Mouse (Mus musculus): ENCODE results near the gene Dnal1. TPM values are rescaled to one million over a fixed set of nuclear protein-coding genes. Genes with fewer than 3 reads are reported as not detected.

Dnal1 gene
- polyA plus RNA-seq, 1 experiment from 2014 or later = 6.7 TPM

DNA sequence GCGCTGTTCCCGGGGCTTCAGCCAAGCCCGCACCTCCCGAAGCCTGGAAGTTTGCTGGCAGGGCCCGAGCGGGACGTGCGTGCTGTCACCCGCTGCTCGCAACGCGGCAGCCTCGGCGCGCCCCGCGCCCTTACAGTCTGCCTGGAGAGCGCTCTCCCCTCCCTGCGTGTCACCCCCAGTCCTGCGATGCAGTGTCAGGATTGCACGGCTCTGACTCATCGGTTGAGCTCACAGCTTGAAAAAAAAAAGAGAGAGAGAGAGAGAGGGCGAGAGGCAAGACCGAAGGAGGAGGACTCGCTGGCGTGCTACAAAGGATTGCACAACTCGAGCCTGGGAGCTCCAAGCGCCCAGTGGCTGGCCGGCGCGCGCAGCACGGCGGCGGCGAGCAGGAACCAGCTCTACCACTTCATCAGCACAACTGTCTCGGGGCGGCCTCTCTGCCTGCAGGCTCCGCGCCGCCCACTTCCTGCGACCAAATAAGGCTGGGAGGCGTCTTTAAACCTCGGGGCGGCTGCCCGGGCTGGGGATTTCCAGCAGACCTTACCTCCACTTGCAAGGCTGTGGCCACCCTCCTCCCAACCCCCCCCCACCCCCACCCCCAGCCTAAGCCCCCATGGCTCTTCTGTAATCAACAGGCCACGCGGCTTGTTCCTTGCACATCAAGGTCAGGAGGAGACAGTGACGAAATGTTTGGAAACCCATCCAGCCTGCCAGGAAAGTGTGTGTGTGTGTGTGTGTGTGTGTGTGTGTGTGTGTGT is 79.7 kb downstream of the Dnal1 start:
- Histone ChIP-seq H3K36me3 (replicated peaks) (0 out of 2 replicates have a peak, but pooled peaks cover under 1% of the 10 kb centered on the region), H3K27ac (replicated peaks) (peak overlapping the region; percentile 94), H3K4me3 (peak overlapping the region; percentile 83), H3K4me1 (peaks cover 93% of the 10 kb centered on the region), H3K9me3 (no peaks in the 10 kb centered on the region), H3K27me3 (replicated peaks; ENCODE audit: low read depth, poor library complexity, severe bottlenecking) (no peaks in the 10 kb centered on the region)
- peak; percentile 95 for DNase-seq (ENCODE audit: low spot score)
- WGBS = under 1% methylated on average over 49 of the region's 49 CpGs

DNA sequence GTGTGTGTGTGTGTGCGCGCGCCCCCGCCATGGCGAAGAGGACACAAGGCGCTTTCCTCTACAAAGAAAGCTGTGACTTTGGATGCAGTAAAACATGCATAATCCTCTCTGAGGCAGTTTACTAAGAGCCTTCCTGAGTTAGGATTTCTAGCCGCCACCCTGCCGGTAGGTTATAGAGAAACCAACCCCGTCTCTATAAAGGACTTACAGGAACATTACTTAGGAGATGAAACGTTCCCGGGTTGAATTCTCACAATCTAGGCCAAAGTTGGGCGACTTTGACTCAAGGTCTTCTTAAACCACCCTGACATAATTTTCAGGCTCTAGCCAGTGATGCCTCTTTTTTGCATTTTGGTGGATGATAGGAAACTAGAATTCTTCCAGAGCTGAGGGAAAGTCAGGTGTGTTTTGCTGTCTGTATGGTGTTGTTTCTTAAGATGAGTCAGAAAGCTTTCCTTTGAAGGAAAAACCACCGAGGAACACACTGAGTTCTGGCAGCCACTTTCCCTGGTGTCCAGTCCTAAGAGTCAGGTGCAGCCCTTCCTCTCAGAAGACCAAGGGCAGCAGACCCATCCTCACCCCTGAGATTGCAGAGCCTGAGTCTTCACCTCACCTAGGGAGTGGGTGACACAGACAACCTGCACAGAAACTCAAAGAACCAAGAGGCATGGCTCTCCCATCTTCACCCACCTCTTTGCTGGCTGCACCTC is 80.4 kb downstream of the Dnal1 start:
- 4% methylated on average over 13 of the region's 13 CpGs for WGBS

DNA sequence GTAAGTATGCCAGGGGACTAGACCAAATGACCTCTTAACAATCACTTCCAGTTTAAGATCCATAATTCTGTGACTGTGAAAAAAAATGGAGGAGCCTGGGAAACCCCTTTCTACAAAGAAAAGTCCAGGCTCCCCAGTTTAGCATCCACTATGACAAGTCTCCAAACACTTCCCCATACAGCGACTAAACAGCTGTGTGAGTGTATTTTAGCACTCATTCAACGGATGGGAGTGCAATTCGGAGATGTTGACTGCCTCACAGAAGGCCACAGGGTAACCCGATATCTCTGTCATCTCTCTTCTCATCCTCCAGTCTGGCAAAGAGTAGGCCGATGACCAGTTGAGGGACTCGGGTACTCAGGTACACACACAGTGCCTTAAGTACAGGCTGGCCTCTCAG is 81.0 kb downstream of the Dnal1 start:
- H3K4me1 ChIP-seq = peaks cover 83% of the 10 kb centered on the region
- H3K27ac ChIP-seq (replicated peaks) = no peak overlapping the region
- H3K9me3 ChIP-seq = no peaks in the 10 kb centered on the region
- no peak overlapping the region; the same call in 1 of the 2 replicates for H3K4me3 ChIP-seq
- peaks cover 3% of the 10 kb centered on the region; the same call in 1 of the 2 replicates for H3K36me3 ChIP-seq (replicated peaks)
- 44% methylated on average over 6 of the region's 6 CpGs for WGBS
- no peaks in the 10 kb centered on the region for H3K27me3 ChIP-seq (replicated peaks; ENCODE audit: low read depth, poor library complexity, severe bottlenecking)
- DNase-seq (ENCODE audit: low spot score) = no peak

More for the DNA sequence above, 80.4 kb downstream of the Dnal1 start:
- 0 out of 2 replicates have a peak, but pooled peaks cover 3% of the 10 kb centered on the region for H3K36me3 ChIP-seq (replicated peaks)
- H3K4me3 ChIP-seq = peak overlapping the region; percentile 83
- H3K27me3 ChIP-seq (replicated peaks; ENCODE audit: low read depth, poor library complexity, severe bottlenecking) = no peaks in the 10 kb centered on the region
- DNase-seq (ENCODE audit: low spot score) = no peak
- peaks cover 89% of the 10 kb centered on the region for H3K4me1 ChIP-seq
- H3K27ac ChIP-seq (replicated peaks) = peak overlapping the region; percentile 94
- no peaks in the 10 kb centered on the region for H3K9me3 ChIP-seq

Other genes with a start within 250 kb of the Dnal1 start
- gene Numb, start 192.4 kb upstream of the Dnal1 start, polyA plus RNA-seq (2016; fragmentation: Nextera tagmentation; extraction: Ambion mirVana) = 39.3 and 41.9 TPM in 2 replicates
- gene Riox1, start 163.8 kb upstream of the Dnal1 start, polyA plus RNA-seq (2016; fragmentation: Nextera tagmentation; extraction: Ambion mirVana) = 15.9 and 16.8 TPM in 2 replicates
- not detected in 2 replicates for gene Heatr4, start 129.5 kb upstream of the Dnal1 start, polyA plus RNA-seq (2016; fragmentation: Nextera tagmentation; extraction: Ambion mirVana)
- 18.9 and 19.1 TPM in 2 replicates for gene Acot2, start 126.5 kb upstream of the Dnal1 start, polyA plus RNA-seq (2016; fragmentation: Nextera tagmentation; extraction: Ambion mirVana)
- 21.5 and 29.6 TPM in 2 replicates for gene Acot1, start 104.9 kb upstream of the Dnal1 start, polyA plus RNA-seq (2016; fragmentation: Nextera tagmentation; extraction: Ambion mirVana)
- 0.16 and 0.39 TPM in 2 replicates for gene Acot4, start 76.0 kb upstream of the Dnal1 start, polyA plus RNA-seq (2016; fragmentation: Nextera tagmentation; extraction: Ambion mirVana)
- gene Gm49366, start 75.4 kb upstream of the Dnal1 start, polyA plus RNA-seq (2016; fragmentation: Nextera tagmentation; extraction: Ambion mirVana) = not detected in 2 replicates
- gene Acot3, start 62.2 kb upstream of the Dnal1 start, polyA plus RNA-seq (2016; fragmentation: Nextera tagmentation; extraction: Ambion mirVana) = 0.23 and 0.25 TPM in 2 replicates
- not detected in 2 replicates for gene Acot5, start 45.0 kb upstream of the Dnal1 start, polyA plus RNA-seq (2016; fragmentation: Nextera tagmentation; extraction: Ambion mirVana)
- gene Acot6, start 13.7 kb upstream of the Dnal1 start, polyA plus RNA-seq (2016; fragmentation: Nextera tagmentation; extraction: Ambion mirVana) = 0.80 and 0.81 TPM in 2 replicates
- gene Pnma1, start 34.1 kb downstream of the Dnal1 start, polyA plus RNA-seq (2016; fragmentation: Nextera tagmentation; extraction: Ambion mirVana) = 1.3 and 1.6 TPM in 2 replicates
- gene Elmsan1, start 104.5 kb downstream of the Dnal1 start, polyA plus RNA-seq (2016; fragmentation: Nextera tagmentation; extraction: Ambion mirVana) = 7.3 and 8.2 TPM in 2 replicates
- 16.5 and 16.6 TPM in 2 replicates for gene Ptgr2, start 170.9 kb downstream of the Dnal1 start, polyA plus RNA-seq (2016; fragmentation: Nextera tagmentation; extraction: Ambion mirVana)
- 116 and 119 TPM in 2 replicates for gene Zfp410, start 202.5 kb downstream of the Dnal1 start, polyA plus RNA-seq (2016; fragmentation: Nextera tagmentation; extraction: Ambion mirVana)
- gene Coq6, start 247.3 kb downstream of the Dnal1 start, polyA plus RNA-seq (2016; fragmentation: Nextera tagmentation; extraction: Ambion mirVana) = 44.8 and 44.9 TPM in 2 replicates
- gene Fam161b, start 247.5 kb downstream of the Dnal1 start, polyA plus RNA-seq (2016; fragmentation: Nextera tagmentation; extraction: Ambion mirVana) = 4.0 and 4.7 TPM in 2 replicates

All from embryonic facial prominence, embryonic 10.5 days (tissue).